Comparison of ENCODE assay signal across 16 mouse cellular contexts in the genomic region with DNA sequence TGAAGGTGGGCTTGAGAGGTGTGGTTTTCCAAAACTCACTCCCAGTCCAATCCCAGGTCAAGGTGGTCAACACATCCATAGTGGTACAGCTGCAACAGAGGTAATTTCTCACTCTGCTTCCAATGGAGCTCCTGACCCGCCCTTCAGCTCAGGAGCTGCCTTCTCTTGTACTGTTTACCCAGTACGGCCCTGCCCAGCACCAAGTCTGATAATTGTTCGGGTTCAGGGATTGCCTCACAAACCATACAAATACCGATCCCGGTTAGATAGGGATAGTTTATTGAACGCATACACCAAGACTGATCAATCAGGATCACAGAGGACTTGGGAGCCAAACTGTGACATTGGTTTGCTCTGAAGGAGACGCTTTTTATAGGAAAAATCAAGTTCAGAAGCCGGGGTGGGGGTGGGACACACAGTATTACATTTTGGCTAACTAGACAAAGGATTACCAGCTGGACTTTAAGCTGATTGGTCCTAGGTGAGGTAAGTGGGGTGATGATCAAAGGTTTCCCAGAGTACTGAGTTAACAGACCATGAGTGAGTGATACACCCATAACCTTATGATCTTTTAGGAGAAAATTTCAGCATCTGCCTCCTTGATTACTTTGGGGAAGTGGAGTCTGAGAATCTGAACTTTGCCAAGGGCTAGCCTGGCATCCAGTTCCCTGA.
"Had no signal": no experiment of that assay in that cellular context is flagged by ENCODE, and none has a peak within 500 bp of the region (broad histone marks: within the 10 kb centered on the region; RNA-seq: fewer than 3 reads in every experiment).

No protein-coding gene starts in this region.

- ATAC-seq: lung, postnatal 0 days; midbrain, embryonic 15.5 days had no signal

- H3K9me3 ChIP-seq: hindbrain, embryonic 15.5 days; limb, embryonic 10.5 days; midbrain, embryonic 15.5 days; neural tube, embryonic 12.5 days had no signal

- DNase-seq: kidney, adult 18-20 months; kidney, postnatal 14 days; lung, adult 2 months; lung, postnatal 4 days; retina, postnatal 1 day; right cerebral cortex, postnatal 4 days; spleen, adult 18-20 months; thymus, adult 2 months; thymus, postnatal 25 days had no signal

- H3K27ac ChIP-seq: hindbrain, embryonic 15.5 days; left cerebral cortex, adult 2 months; limb, embryonic 10.5 days; midbrain, embryonic 15.5 days; neural tube, embryonic 12.5 days had no signal

- H3K36me3 ChIP-seq: hindbrain, embryonic 15.5 days; limb, embryonic 10.5 days; midbrain, embryonic 15.5 days; neural tube, embryonic 12.5 days had no signal

- H3K27me3 ChIP-seq: hindbrain, embryonic 15.5 days; midbrain, embryonic 15.5 days had no signal

- H3K4me2 ChIP-seq: hindbrain, embryonic 15.5 days; midbrain, embryonic 11.5 days; midbrain, embryonic 15.5 days; neural tube, embryonic 12.5 days had no signal

- H3K4me3 ChIP-seq: hindbrain, embryonic 15.5 days; left cerebral cortex, adult 2 months; limb, embryonic 10.5 days; midbrain, embryonic 15.5 days; neural tube, embryonic 12.5 days had no signal

- H3K9ac ChIP-seq: hindbrain, embryonic 15.5 days; midbrain, embryonic 15.5 days; neural tube, embryonic 12.5 days had no signal
